ENCODE assay signal across 15 mouse cellular contexts in the genomic region with DNA sequence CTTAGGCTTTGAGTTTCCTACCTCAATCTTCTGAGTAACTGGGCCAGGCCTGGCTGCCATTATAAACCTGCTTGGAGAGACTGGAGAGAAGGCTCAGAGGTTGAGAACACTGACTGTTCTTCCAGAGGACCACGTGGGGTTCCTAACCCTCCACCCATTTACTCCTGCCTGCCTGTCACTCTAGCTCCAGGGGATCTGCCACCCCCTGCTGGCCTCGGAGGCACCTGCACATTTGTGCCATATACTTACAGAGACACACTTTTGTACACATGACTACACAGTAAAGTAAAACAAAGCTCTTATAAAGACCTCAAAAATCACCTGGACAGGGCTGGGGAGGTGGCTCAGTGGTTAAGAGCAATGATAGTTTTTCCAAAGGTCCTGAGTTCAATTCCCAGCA. TPM values are rescaled to one million over a fixed set of nuclear protein-coding genes. Genes with fewer than 3 reads are reported as not detected.
A peak's percentile ranks its signal among the peaks of the same experiment; 100 is the strongest.
DNase-seq lines count a peak whose midpoint lies in the region; ATAC-seq and TF ChIP-seq lines count a peak whose summit lies in the region.
"Had no signal": no experiment of that assay in that cellular context is flagged by ENCODE, and none has a peak within 500 bp of the region (broad histone marks: within the 10 kb centered on the region; RNA-seq: fewer than 3 reads in every experiment).

No protein-coding gene starts in this region.

- H3K4me3 ChIP-seq in kidney, postnatal 0 days (replicated peaks; ENCODE audit: low read depth, low read length), result no peak overlapping the region
- no peak overlapping the region for H3K4me3 ChIP-seq in midbrain, embryonic 11.5 days (ENCODE audit: low read depth, low read length)
- H3K4me3 ChIP-seq in midbrain, embryonic 15.5 days, result no peak overlapping the region
- no peak overlapping the region for H3K4me3 ChIP-seq in ES-E14 (ENCODE audit: insufficient read depth in 1 of 2, low read depth in 1 of 2, low read length in 2 of 2, poor library complexity in 1 of 2, severe bottlenecking in 1 of 2)
- H3K4me3 ChIP-seq in bone marrow macrophage, adult 2 months (ENCODE audit: insufficient read depth, low read length), result no peak overlapping the region
- H3K4me3 ChIP-seq: embryonic facial prominence, embryonic 15.5 days; limb, embryonic 13.5 days; midbrain, embryonic 13.5 days had no signal

- no peak for TF ChIP-seq POLR2A in bone marrow macrophage, adult 2 months (IDR thresholded peaks at IDR 0.05; ENCODE audit: borderline replicate concordance, low read depth, low read length)

- no peak for DNase-seq in kidney, postnatal 0 days (ENCODE audit: low spot score)
- no peak for DNase-seq in kidney, postnatal 25 days
- DNase-seq in midbrain, embryonic 11.5 days (ENCODE audit: low spot score, missing footprints), result peak; percentile 86
- peak; percentile 71 for DNase-seq in ES-E14 (ENCODE audit: low read depth, low spot score)
- DNase-seq in frontal cortex, postnatal 14 days (ENCODE audit: low spot score in 2 of 2), result no peak
- DNase-seq: adrenal gland, adult 8-10 months; cerebellum, adult 9-10 months; lung, postnatal 4 days had no signal

- H3K36me3 ChIP-seq in kidney, postnatal 0 days (ENCODE audit: insufficient read depth, low read length), result no peaks in the 10 kb centered on the region
- no peaks in the 10 kb centered on the region for H3K36me3 ChIP-seq in midbrain, embryonic 11.5 days (ENCODE audit: control insufficient read depth, insufficient read depth, low read length)
- H3K36me3 ChIP-seq in midbrain, embryonic 15.5 days (replicated peaks), result no peaks in the 10 kb centered on the region
- peaks cover 6% of the 10 kb centered on the region; the same call in 1 of the 2 replicates for H3K36me3 ChIP-seq in ES-E14 (ENCODE audit: control insufficient read depth, insufficient read depth, low read length, poor library complexity, severe bottlenecking)
- H3K36me3 ChIP-seq: embryonic facial prominence, embryonic 15.5 days; limb, embryonic 13.5 days; midbrain, embryonic 13.5 days had no signal

- H3K4me1 ChIP-seq in kidney, postnatal 0 days (replicated peaks; ENCODE audit: insufficient read depth, low read length), result no peaks in the 10 kb centered on the region
- no peaks in the 10 kb centered on the region for H3K4me1 ChIP-seq in midbrain, embryonic 11.5 days (ENCODE audit: control insufficient read depth, insufficient read depth, low read length)
- H3K4me1 ChIP-seq in midbrain, embryonic 15.5 days, result no peaks in the 10 kb centered on the region
- H3K4me1 ChIP-seq in ES-E14 (ENCODE audit: control insufficient read depth in 2 of 2, insufficient read depth in 2 of 2, low read length in 2 of 2, poor library complexity in 1 of 2), result peaks cover 10% of the 10 kb centered on the region in 2 experiments; a peak in 3 of 4 replicates
- no peaks in the 10 kb centered on the region for H3K4me1 ChIP-seq in bone marrow macrophage, adult 2 months (ENCODE audit: control insufficient read depth, insufficient read depth, low read length)
- H3K4me1 ChIP-seq: limb, embryonic 13.5 days had no signal

- WGBS in kidney, postnatal 0 days, result 74% methylated on average over 2 of the region's 2 CpGs
- WGBS in midbrain, embryonic 11.5 days, result 68% methylated on average over 2 of the region's 2 CpGs
- WGBS in midbrain, embryonic 15.5 days, result 73% methylated on average over 2 of the region's 2 CpGs

- H3K27me3 ChIP-seq in kidney, postnatal 0 days (ENCODE audit: insufficient read depth, low read length), result no peaks in the 10 kb centered on the region
- H3K27me3 ChIP-seq in midbrain, embryonic 11.5 days (ENCODE audit: control insufficient read depth, insufficient read depth, low read length), result no peaks in the 10 kb centered on the region
- no peaks in the 10 kb centered on the region for H3K27me3 ChIP-seq in midbrain, embryonic 15.5 days (replicated peaks)
- H3K27me3 ChIP-seq: embryonic facial prominence, embryonic 15.5 days; midbrain, embryonic 13.5 days had no signal

- TF ChIP-seq CTCF in kidney, postnatal 0 days (IDR thresholded peaks at IDR 0.05; ENCODE audit: low read depth), result peak; percentile 16; the same call in 1 of the 2 replicates
- peak; percentile 26; the same call in 1 of the 2 replicates for TF ChIP-seq CTCF in bone marrow macrophage, adult 2 months (IDR thresholded peaks at IDR 0.05; ENCODE audit: low read depth, low read length)

- no peak for ATAC-seq in kidney, postnatal 0 days (replicated peaks; ENCODE audit: low FRiP score, low read depth)
- no peak for ATAC-seq in midbrain, embryonic 11.5 days (ENCODE audit: low FRiP score)
- ATAC-seq in midbrain, embryonic 15.5 days (replicated peaks), result no peak
- ATAC-seq: midbrain, embryonic 13.5 days had no signal

- in situ Hi-C loops in ES-E14 (cut with MboI; ENCODE audit: low sequenced_read_pairs in 2 of 2, unreplicated experiment in 2 of 2), result no loop called here

- H3K27ac ChIP-seq in kidney, postnatal 0 days, result no peak overlapping the region
- no peak overlapping the region for H3K27ac ChIP-seq in midbrain, embryonic 11.5 days (ENCODE audit: low read depth, low read length)
- H3K27ac ChIP-seq in midbrain, embryonic 15.5 days, result no peak overlapping the region
- no peak overlapping the region for H3K27ac ChIP-seq in ES-E14 (ENCODE audit: insufficient read depth, low read depth, low read length, poor library complexity, severe bottlenecking)
- H3K27ac ChIP-seq in bone marrow macrophage, adult 2 months (ENCODE audit: insufficient read depth, low read depth, low read length), result no peak overlapping the region
- H3K27ac ChIP-seq: embryonic facial prominence, embryonic 15.5 days; hindbrain, embryonic 14.5 days; limb, embryonic 13.5 days; midbrain, embryonic 13.5 days had no signal

- H3K9ac ChIP-seq in kidney, postnatal 0 days (ENCODE audit: low read depth, low read length), result no peak overlapping the region
- no peak overlapping the region for H3K9ac ChIP-seq in midbrain, embryonic 11.5 days (ENCODE audit: low read length)
- H3K9ac ChIP-seq in midbrain, embryonic 15.5 days, result no peak overlapping the region
- H3K9ac ChIP-seq in ES-E14 (ENCODE audit: insufficient read depth, low read depth, low read length, poor library complexity, severe bottlenecking), result no peak overlapping the region
- H3K9ac ChIP-seq: embryonic facial prominence, embryonic 15.5 days; hindbrain, embryonic 14.5 days; limb, embryonic 13.5 days; midbrain, embryonic 13.5 days had no signal

- H3K9me3 ChIP-seq in kidney, postnatal 0 days (replicated peaks; ENCODE audit: low read length), result no peaks in the 10 kb centered on the region
- no peaks in the 10 kb centered on the region for H3K9me3 ChIP-seq in midbrain, embryonic 11.5 days (ENCODE audit: control insufficient read depth, low read length)
- H3K9me3 ChIP-seq in midbrain, embryonic 15.5 days, result no peaks in the 10 kb centered on the region
- no peaks in the 10 kb centered on the region for H3K9me3 ChIP-seq in ES-E14 (ENCODE audit: control insufficient read depth, insufficient read depth, low read depth, low read length)
- H3K9me3 ChIP-seq: embryonic facial prominence, embryonic 15.5 days; midbrain, embryonic 13.5 days had no signal

- H3K4me2 ChIP-seq in kidney, postnatal 0 days (ENCODE audit: low read length), result no peak overlapping the region
- no peak overlapping the region for H3K4me2 ChIP-seq in midbrain, embryonic 11.5 days
- no peak overlapping the region for H3K4me2 ChIP-seq in midbrain, embryonic 15.5 days
- H3K4me2 ChIP-seq: embryonic facial prominence, embryonic 15.5 days; hindbrain, embryonic 14.5 days; limb, embryonic 13.5 days; midbrain, embryonic 13.5 days had no signal

TF ChIP-seq in ES-E14, 5 proteins besides CTCF, POLR2A, EP300 and RAD21:
- TF ChIP-seq HCFC1 (IDR thresholded peaks at IDR 0.05; ENCODE audit: borderline replicate concordance, insufficient read depth, low read length) (no peak), ZC3H11A (IDR thresholded peaks at IDR 0.05; ENCODE audit: borderline replicate concordance, low read depth, low read length) (0 out of 2 replicates have a peak, but pooled peaks have one; percentile 28), ZNF384 (IDR thresholded peaks at IDR 0.05; ENCODE audit: low read depth, low read length) (no peak)

RNA-seq across cellular contexts. Expression of a gene that starts 13.8 kb away (rescaled TPM):
- 1.8 and 2.1 TPM in 2 replicates for polyA plus RNA-seq in kidney, postnatal 0 days (2015; fragmentation: Nextera tagmentation; extraction: Ambion mirVana)
- polyA plus RNA-seq in midbrain, embryonic 11.5 days (2014; fragmentation: Nextera tagmentation; extraction: Ambion mirVana), result 0.14 TPM in 1 of 2 replicates, not detected in the other
- 1.7 and 1.8 TPM in 2 replicates for polyA plus RNA-seq in midbrain, embryonic 15.5 days (2015; fragmentation: Nextera tagmentation; extraction: Ambion mirVana)
- 2.5 and 4.3 TPM in 2 replicates for total RNA-seq in ES-E14 (2012; rRNA removed)
- polyA plus RNA-seq in bone marrow macrophage, adult 2 months (2012; ENCODE audit: insufficient read depth, insufficient read length, missing spikeins), result 25.5 and 30.4 TPM in 2 replicates
- polyA plus RNA-seq: neural tube, embryonic 11.5 days had no signal

RNA-seq across cellular contexts. Expression of a gene that starts 23.5 kb away (rescaled TPM):
- polyA plus RNA-seq in kidney, postnatal 0 days (2015; fragmentation: Nextera tagmentation; extraction: Ambion mirVana), result 2.0 and 3.1 TPM in 2 replicates
- polyA plus RNA-seq in midbrain, embryonic 11.5 days (2014; fragmentation: Nextera tagmentation; extraction: Ambion mirVana), result 6.7 and 8.9 TPM in 2 replicates
- 9.5 and 10.8 TPM in 2 replicates for polyA plus RNA-seq in midbrain, embryonic 15.5 days (2015; fragmentation: Nextera tagmentation; extraction: Ambion mirVana)
- 2.9 and 4.4 TPM in 2 replicates for total RNA-seq in ES-E14 (2012; rRNA removed)
- 128 and 134 TPM in 2 replicates for polyA plus RNA-seq in bone marrow macrophage, adult 2 months (2012; ENCODE audit: insufficient read depth, insufficient read length, missing spikeins)

RNA-seq across cellular contexts. Expression of a gene that starts 50.4 kb away (rescaled TPM):
- 8.8 and 9.0 TPM in 2 replicates for polyA plus RNA-seq in kidney, postnatal 0 days (2015; fragmentation: Nextera tagmentation; extraction: Ambion mirVana)
- 9.7 and 10.3 TPM in 2 replicates for polyA plus RNA-seq in midbrain, embryonic 11.5 days (2014; fragmentation: Nextera tagmentation; extraction: Ambion mirVana)
- polyA plus RNA-seq in midbrain, embryonic 15.5 days (2015; fragmentation: Nextera tagmentation; extraction: Ambion mirVana), result 72.0 and 75.2 TPM in 2 replicates
- total RNA-seq in ES-E14 (2012; rRNA removed), result 6.2 and 12.0 TPM in 2 replicates
- 9.6 and 9.7 TPM in 2 replicates for polyA plus RNA-seq in bone marrow macrophage, adult 2 months (2012; ENCODE audit: insufficient read depth, insufficient read length, missing spikeins)

RNA-seq across cellular contexts. Expression of a gene that starts 54.1 kb away (rescaled TPM):
- 1,072 and 1,182 TPM in 2 replicates for polyA plus RNA-seq in kidney, postnatal 0 days (2015; fragmentation: Nextera tagmentation; extraction: Ambion mirVana)
- 945 and 991 TPM in 2 replicates for polyA plus RNA-seq in midbrain, embryonic 11.5 days (2014; fragmentation: Nextera tagmentation; extraction: Ambion mirVana)
- 622 and 634 TPM in 2 replicates for polyA plus RNA-seq in midbrain, embryonic 15.5 days (2015; fragmentation: Nextera tagmentation; extraction: Ambion mirVana)
- total RNA-seq in ES-E14 (2012; rRNA removed), result 3,222 and 3,264 TPM in 2 replicates
- polyA plus RNA-seq in bone marrow macrophage, adult 2 months (2012; ENCODE audit: insufficient read depth, insufficient read length, missing spikeins), result 1,270 and 1,466 TPM in 2 replicates

Comparison
In these comparisons a context has a peak if more than half of its experiments do, and no peak if none do; other contexts are left out.
1. DNase-seq: peak in midbrain, embryonic 11.5 days (single experiment) and ES-E14 (single experiment); none in kidney, postnatal 0 days (single experiment), kidney, postnatal 25 days (0 of 2) and frontal cortex, postnatal 14 days (0 of 2).
2. RNA of a gene that starts 23.5 kb away (polyA plus RNA-seq): 128 to 134 TPM in bone marrow macrophage, adult 2 months; 9.5 to 10.8 TPM in midbrain, embryonic 15.5 days, 6.7 to 8.9 TPM in midbrain, embryonic 11.5 days and 2.0 to 3.1 TPM in kidney, postnatal 0 days; every median in the first group is over 10 times any median in the second.